Mouse (Mus musculus): ENCODE measurements at regions not wholly inside any gene's neighbourhood (a gene's known extent, or its start where the extent isn't known, plus 50 kb on each side); places are given as distances from the start of the nearest gene placed in this dataset.

DNA sequence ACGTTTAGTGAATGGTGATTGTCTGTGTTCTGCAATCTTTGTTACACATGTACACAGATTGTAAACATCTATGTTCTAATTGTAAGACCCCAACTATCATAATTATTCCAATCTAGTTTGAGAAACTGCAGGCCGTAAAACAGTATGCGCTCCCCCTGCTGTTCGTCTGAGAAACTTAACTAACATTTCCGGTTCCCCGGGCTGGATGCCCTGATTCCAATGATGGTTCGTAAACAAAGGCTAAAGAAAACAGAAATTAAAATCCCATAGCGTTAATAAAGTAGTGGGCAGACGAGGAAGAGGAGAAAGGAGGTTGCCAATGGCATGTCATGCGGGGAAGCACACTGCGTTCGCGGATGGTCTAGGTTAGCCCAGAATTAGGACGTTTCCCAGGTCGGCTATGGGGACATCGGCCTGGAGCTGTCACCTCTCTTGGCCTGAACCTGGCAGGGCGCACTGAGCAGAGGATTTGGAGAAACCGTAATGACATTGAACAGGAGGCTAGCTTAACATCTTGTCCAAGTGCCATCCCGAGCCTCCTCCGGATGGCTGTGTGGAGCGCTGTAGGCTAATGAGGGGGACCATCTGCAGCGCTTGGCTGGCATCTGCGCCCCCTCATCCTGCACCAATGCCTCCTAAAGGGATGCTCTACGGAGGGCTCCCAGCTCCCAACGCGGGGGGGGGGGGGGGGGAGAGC lies 55.7 kb upstream of the Hnrnpa3 start:
- TF ChIP-seq CTCF (IDR thresholded peaks at IDR 0.05; ENCODE audit: borderline replicate concordance, control insufficient read depth, extremely low read depth, insufficient read depth, low read length, poor library complexity) (no peak), POLR2A (IDR thresholded peaks at IDR 0.05; ENCODE audit: control insufficient read depth, extremely low read depth, insufficient read depth, low read length, poor library complexity) (no peak)
- peaks cover 30% of the 10 kb centered on the region for H3K4me1 ChIP-seq (replicated peaks; ENCODE audit: control insufficient read depth, insufficient read depth, low read length)
- peak overlapping the region; percentile 9; the same call in 1 of the 2 replicates for H3K27ac ChIP-seq (ENCODE audit: control insufficient read depth, insufficient read depth, low read length)
- 28% methylated on average over 26 of the region's 26 CpGs for WGBS
- H3K4me3 ChIP-seq (ENCODE audit: control insufficient read depth, insufficient read depth, low read length), result peak overlapping the region; percentile 30
- H3K36me3 ChIP-seq (ENCODE audit: control insufficient read depth, insufficient read depth, low read length), result no peaks in the 10 kb centered on the region
- H3K27me3 ChIP-seq (ENCODE audit: control insufficient read depth, insufficient read depth, low read length), result no peaks in the 10 kb centered on the region
- DNase-seq, result peak; percentile 67

DNA sequence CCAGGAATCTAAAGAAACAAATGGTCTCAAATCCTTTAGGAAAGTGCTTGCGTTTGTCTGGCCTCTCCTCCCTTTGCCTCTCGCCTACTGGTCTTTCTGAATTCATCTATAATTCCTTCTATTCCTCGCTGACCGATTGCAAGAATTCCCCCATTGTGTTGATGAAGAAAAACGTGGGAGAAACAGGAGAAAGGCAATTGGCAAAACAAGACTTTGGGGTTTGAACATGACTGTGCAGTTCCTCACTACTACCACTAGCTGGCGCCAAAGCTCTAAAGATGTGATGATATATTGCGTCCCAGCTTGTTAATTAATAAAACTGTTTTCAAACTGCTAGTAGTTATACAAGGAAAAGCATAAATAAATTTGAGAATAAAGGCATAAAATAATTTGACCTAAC lies 53.4 kb upstream of the Hnrnpa3 start:
- Histone ChIP-seq H3K4me1 (replicated peaks; ENCODE audit: control insufficient read depth, insufficient read depth, low read length) (peaks cover 20% of the 10 kb centered on the region), H3K27ac (ENCODE audit: control insufficient read depth, insufficient read depth, low read length) (no peak overlapping the region), H3K27me3 (ENCODE audit: control insufficient read depth, insufficient read depth, low read length) (peaks cover 6% of the 10 kb centered on the region), H3K4me3 (ENCODE audit: control insufficient read depth, insufficient read depth, low read length) (no peak overlapping the region), H3K36me3 (ENCODE audit: control insufficient read depth, insufficient read depth, low read length) (no peaks in the 10 kb centered on the region)
- no peak for TF ChIP-seq POLR2A (IDR thresholded peaks at IDR 0.05; ENCODE audit: control insufficient read depth, extremely low read depth, insufficient read depth, low read length, poor library complexity)
- no peak for TF ChIP-seq CTCF (IDR thresholded peaks at IDR 0.05; ENCODE audit: borderline replicate concordance, control insufficient read depth, extremely low read depth, insufficient read depth, low read length, poor library complexity)
- DNase-seq, result peak; percentile 56
- 2% methylated on average over 7 of the region's 7 CpGs for WGBS

DNA sequence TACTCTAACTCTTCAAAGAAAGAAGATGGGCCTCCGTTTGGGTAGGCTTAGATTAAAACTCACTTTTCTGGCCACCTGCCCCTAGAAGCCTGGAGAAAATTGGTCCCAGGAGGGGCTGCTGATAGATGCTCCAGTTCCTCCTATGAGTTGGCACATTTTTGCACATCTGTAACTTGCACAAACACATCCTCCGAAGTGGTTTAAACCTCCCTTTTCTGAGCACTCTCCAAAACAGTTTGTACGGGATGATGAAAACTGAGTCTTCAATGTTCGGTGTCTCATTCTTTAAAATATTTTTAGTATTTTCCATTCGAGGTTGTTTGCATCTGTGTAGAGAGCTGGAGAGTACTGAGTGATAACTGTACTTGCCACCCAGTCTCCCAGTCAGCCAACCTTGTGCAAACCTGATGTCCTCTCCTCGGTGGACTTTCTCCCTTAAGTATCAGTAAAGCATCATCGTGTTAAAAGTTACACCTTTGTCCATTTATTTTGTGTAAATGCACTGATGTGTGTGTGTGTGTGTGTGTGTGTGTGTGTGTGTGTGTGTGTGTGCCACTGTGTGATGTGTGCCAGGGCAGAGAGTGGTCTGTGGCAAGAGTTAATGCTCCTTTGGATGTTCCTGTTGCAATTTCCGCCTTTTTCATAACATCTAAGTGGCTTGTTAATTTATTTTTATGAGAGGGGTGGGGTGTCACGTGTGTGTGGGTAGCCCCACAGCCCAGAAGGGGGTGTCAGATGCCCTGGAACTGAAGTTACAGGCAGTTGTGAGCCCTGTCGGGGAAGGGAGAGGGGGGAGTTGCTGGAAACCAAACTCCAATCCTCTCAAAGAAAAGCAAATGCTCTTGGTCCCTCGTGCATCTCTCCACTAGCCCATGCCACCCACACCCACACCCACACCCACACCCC lies 51.8 kb upstream of the Hnrnpa3 start:
- Histone ChIP-seq H3K27ac (ENCODE audit: control insufficient read depth, insufficient read depth, low read length) (no peak overlapping the region), H3K36me3 (ENCODE audit: control insufficient read depth, insufficient read depth, low read length) (no peaks in the 10 kb centered on the region), H3K4me3 (ENCODE audit: control insufficient read depth, insufficient read depth, low read length) (no peak overlapping the region), H3K27me3 (ENCODE audit: control insufficient read depth, insufficient read depth, low read length) (peaks cover 6% of the 10 kb centered on the region), H3K4me1 (replicated peaks; ENCODE audit: control insufficient read depth, insufficient read depth, low read length) (peaks cover 14% of the 10 kb centered on the region)
- TF ChIP-seq CTCF (IDR thresholded peaks at IDR 0.05; ENCODE audit: borderline replicate concordance, control insufficient read depth, extremely low read depth, insufficient read depth, low read length, poor library complexity) (no peak), POLR2A (IDR thresholded peaks at IDR 0.05; ENCODE audit: control insufficient read depth, extremely low read depth, insufficient read depth, low read length, poor library complexity) (no peak)
- no peak for DNase-seq
- 29% methylated on average over 11 of the region's 11 CpGs for WGBS

DNA sequence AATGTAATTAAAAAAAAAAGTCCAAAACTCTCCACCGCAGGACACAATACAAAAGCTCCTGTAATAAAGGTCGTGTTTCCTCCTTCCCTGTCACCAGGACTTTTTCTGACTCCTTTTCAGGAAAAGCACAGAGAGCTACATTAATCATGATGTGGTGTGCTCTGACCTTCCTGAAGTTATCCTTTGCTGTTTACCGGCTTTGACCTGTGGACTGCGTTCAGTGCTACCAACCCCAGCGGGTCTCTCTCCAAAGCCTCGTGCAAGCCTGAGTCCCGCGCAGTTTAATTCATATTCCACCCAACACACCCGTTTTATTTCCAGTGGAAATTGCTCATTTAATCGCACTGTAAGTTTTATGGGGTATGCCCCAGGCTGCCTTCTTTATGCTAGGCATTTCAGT lies 51.1 kb upstream of the Hnrnpa3 start:
- 54% methylated on average over 10 of the region's 10 CpGs for WGBS
- Histone ChIP-seq H3K4me1 (replicated peaks; ENCODE audit: control insufficient read depth, insufficient read depth, low read length) (peaks cover 14% of the 10 kb centered on the region), H3K36me3 (ENCODE audit: control insufficient read depth, insufficient read depth, low read length) (no peaks in the 10 kb centered on the region), H3K4me3 (ENCODE audit: control insufficient read depth, insufficient read depth, low read length) (no peak overlapping the region), H3K27ac (ENCODE audit: control insufficient read depth, insufficient read depth, low read length) (no peak overlapping the region), H3K27me3 (ENCODE audit: control insufficient read depth, insufficient read depth, low read length) (peaks cover 6% of the 10 kb centered on the region)
- no peak for DNase-seq
- TF ChIP-seq POLR2A (IDR thresholded peaks at IDR 0.05; ENCODE audit: control insufficient read depth, extremely low read depth, insufficient read depth, low read length, poor library complexity), result no peak
- no peak for TF ChIP-seq CTCF (IDR thresholded peaks at IDR 0.05; ENCODE audit: borderline replicate concordance, control insufficient read depth, extremely low read depth, insufficient read depth, low read length, poor library complexity)

DNA sequence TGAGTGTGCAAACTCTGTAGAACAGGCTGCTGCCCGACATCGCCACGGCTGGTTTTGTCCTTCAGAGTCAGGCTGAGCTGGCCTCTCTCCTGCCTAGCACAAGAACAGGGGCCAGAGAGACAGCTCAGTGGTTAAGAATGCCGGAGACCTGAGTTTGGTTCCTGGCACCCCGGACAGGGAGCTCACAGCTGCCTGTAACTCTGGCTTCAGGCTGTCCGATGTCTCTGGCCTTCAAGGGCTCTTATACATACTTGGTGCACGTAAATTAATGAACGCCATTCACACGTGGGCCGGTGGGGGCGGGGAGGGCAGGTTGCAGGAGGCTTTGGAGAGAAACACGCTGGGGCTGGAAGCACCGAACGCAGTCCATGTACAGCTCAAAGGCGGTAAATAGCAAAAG lies 50.6 kb upstream of the Hnrnpa3 start:
- WGBS, result 66% methylated on average over 15 of the region's 15 CpGs
- Histone ChIP-seq H3K27me3 (ENCODE audit: control insufficient read depth, insufficient read depth, low read length) (peaks cover 6% of the 10 kb centered on the region), H3K4me3 (ENCODE audit: control insufficient read depth, insufficient read depth, low read length) (no peak overlapping the region), H3K27ac (ENCODE audit: control insufficient read depth, insufficient read depth, low read length) (no peak overlapping the region), H3K4me1 (replicated peaks; ENCODE audit: control insufficient read depth, insufficient read depth, low read length) (peaks cover 14% of the 10 kb centered on the region), H3K36me3 (ENCODE audit: control insufficient read depth, insufficient read depth, low read length) (no peaks in the 10 kb centered on the region)
- TF ChIP-seq POLR2A (IDR thresholded peaks at IDR 0.05; ENCODE audit: control insufficient read depth, extremely low read depth, insufficient read depth, low read length, poor library complexity), result no peak
- TF ChIP-seq CTCF (IDR thresholded peaks at IDR 0.05; ENCODE audit: borderline replicate concordance, control insufficient read depth, extremely low read depth, insufficient read depth, low read length, poor library complexity), result no peak
- no peak for DNase-seq

DNA sequence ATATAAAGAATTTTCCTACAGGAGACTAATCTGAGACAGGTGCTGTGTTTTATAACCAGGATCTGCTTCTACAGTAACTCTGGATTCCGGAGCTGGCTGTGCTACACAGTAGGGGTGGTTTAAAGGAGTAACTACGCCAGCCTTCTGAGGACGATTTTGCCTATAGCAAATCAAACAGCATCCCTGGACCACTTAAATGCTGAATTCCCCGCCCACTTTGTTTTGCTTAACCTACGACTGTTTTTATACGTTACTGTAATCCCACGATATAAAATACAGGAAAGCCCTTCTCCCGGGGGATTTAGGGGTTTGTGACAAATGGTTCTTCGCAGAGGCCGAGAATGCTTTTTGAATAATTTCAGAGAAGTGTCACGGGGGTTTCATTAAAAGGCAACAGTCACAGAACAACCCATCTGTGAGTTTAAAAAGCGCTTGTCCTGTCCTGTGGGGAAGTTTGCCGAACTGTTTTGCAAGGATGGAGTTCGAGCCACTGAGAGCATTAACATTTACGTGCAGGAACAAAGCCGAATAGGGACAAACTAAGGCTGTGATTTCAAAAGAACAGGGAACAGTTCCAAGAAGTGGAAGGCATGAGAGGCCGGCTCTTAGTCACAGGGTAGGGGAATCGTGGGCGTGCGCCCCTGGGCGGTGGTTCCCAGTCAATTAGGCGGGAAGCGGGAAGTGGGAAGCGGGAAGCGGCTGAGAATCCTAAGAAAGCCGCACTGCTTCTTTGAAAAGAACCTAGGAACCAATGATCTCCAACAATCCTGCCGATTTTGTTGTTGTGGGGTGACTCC lies 49.7 kb upstream of the Hnrnpa3 start:
- peaks cover 6% of the 10 kb centered on the region for H3K27me3 ChIP-seq (ENCODE audit: control insufficient read depth, insufficient read depth, low read length)
- 42% methylated on average over 27 of the region's 27 CpGs for WGBS
- H3K27ac ChIP-seq (ENCODE audit: control insufficient read depth, insufficient read depth, low read length), result no peak overlapping the region
- TF ChIP-seq POLR2A (IDR thresholded peaks at IDR 0.05; ENCODE audit: control insufficient read depth, extremely low read depth, insufficient read depth, low read length, poor library complexity) (no peak), CTCF (IDR thresholded peaks at IDR 0.05; ENCODE audit: borderline replicate concordance, control insufficient read depth, extremely low read depth, insufficient read depth, low read length, poor library complexity) (no peak)
- DNase-seq, result no peak
- H3K4me1 ChIP-seq (replicated peaks; ENCODE audit: control insufficient read depth, insufficient read depth, low read length), result peaks cover 11% of the 10 kb centered on the region
- no peaks in the 10 kb centered on the region for H3K36me3 ChIP-seq (ENCODE audit: control insufficient read depth, insufficient read depth, low read length)
- no peak overlapping the region for H3K4me3 ChIP-seq (ENCODE audit: control insufficient read depth, insufficient read depth, low read length)
